Mouse (Mus musculus) right cerebral cortex, adult 18-20 months (tissue): ENCODE results near the gene Aqp9.
A peak's percentile ranks its signal among the peaks of the same experiment; 100 is the strongest.

Experiments
- DNase-seq: peaks from one replicate; pipeline ENCODE4 v3.0.0; 2022; ENCODE audit warnings: mixed read lengths

Gene Aqp9

DNA sequence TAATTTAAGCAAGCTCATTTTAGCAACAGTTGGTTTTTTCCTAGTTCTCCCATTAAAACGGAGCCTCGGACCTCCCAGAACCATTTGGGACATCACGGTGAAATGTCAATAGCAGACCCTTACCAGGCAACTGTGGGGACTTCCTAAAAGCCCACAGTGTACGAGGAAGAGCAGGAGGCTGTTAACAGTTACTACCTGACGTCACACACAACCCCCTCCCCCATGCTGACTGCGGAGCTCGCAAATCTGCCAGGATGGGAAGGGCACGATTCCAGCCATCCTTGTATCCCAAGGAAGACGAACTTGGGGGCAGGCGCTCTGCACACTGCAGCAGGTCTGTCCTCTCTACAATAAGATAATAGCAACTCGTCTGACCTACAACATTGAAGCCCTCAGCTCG lies at the start of gene Aqp9:
Gene Aqp9 (minus strand): TSS at position 172 of the 400 bp plus-strand sequence.
- no peak for DNase-seq

DNA sequence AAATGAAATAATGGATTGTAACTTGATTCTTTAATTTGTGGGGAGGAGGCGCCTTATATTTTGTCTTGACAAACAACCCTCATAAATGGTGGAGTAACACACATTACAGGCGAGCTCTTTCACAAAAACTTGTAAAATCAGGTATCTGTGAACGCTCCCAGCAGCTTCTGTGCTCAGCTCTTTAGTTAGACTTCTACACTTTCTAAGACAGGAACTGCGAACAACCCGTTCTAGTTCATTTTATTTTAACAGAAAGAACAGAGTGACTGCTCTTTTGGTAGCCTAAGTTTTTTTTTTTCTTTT lies 49.3 kb upstream of the Aqp9 start:
- no peak for DNase-seq

DNA sequence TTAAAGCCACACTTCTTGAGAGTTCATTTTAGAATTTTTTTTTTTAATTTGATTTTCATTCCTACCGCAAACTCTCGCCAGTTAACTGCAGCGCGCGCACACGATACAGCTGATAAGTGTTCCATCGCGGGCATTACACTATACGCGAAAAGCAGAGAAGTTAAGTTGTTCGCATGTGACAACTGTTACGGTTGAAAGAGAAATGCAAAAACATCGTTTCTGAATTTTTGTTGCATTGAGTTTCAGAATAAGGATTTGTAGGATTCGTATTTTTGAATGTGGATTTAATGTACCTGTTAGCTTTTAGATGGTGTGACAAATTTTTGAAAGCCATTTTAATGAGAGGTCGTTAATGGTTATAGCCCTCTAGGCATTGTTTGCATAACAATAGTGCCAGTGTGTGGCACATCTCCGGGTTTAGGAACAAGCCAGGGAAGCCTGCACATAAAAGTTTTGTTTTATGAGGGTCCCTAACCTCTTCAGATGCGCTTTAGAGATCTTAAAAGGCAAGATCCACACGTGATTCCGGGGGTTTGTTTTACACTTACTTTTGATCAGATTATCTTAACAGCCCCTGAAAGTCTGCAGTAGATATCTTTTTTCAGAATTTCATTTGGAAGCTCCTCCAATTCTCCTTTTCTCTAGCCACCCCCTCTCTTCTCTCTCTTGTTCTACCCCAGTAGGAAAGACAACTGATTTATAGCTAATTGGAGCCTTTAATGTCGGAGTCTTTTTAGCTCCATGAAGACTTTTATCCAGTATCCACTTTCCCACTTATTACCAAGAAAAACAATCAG lies 48.7 kb upstream of the Aqp9 start:
- no peak for DNase-seq

DNA sequence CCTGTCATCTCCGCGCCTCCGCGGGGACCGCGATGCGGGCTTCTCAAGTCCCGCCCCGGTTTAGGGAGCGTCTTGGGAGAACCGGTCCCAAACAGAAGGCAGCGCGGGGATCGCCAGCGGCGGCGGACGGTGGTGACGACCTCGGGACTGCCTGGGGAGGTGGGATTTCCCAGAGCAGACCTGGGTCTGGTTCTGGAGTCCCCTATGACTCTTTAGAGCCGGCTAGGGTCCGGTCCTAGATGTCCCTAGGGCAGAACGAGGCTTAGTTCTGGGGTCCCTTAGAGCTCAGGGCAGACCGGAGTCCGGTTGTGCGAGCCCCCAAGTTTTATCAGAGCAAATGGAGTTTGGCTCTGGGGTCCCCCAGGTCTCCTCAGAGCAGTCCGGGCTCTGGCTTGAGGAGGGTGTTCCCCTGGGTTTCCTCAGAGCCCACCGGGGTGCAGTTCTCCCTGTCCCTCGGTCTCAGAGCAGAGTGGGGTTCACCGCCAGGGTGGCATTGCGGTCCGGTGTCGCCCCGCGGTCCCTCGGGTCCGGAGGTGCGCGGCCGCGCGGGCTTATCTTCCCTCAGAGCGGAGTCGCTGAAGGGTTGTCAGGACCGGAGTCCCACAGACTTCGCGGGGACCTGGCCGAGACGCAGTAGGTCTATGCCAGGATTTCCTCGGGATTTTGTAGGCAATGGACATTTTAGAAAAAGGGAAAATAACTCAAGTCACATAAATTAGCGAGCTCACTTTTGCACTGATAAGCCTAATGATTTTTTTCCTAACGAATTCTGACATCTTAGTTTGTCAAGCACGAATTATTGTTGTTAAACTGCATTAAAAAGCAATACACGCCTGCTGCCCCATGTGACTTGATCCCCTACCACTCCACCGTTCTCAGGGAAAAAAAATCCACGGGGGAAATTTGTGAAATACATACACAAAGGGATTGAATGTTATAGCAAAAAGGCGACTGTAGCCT lies 47.8 kb upstream of the Aqp9 start:
- DNase-seq, result no peak

DNA sequence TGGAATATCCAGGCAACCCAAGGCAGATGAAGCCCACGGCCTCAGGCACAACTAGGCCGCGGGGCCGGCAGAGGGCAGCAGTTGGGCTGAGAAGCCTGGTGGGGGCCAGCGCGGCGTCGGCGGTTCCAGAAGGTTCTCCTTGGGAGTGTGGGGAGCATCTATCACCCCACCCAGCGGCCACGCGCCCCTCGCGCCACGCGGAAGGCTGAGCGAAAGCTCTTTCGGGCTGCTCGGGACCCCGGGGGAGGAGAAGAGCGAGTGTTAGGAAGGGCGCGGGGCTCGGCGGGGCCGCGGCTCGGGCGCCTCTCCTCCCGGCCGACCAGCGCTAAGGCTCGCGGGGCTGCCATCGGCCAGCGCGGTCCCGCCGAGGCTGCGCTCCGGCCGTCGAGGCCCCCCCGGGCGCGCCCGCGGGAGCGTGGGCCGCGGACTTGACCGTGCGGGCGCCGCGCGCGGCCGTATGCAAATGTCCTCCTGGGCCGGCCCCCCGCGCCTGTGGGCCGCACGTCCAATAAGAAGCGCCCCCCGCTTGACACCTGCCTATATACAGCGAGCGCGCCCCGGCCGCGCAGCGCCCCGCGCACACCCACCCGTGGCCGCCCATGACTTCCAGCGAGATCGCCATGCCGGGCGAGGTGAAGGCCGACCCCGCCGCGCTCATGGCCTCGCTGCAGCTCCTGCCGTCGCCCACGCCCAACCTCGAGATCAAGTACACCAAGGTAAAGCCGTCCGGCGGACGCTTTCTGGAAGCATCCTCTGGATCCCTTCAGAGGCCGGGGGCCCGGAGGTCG lies 47.0 kb upstream of the Aqp9 start, which contains the start of gene Aldh1a2:
Gene Aldh1a2 (plus strand): TSS at position 542 of the 788 bp plus-strand sequence.
- no peak for DNase-seq

DNA sequence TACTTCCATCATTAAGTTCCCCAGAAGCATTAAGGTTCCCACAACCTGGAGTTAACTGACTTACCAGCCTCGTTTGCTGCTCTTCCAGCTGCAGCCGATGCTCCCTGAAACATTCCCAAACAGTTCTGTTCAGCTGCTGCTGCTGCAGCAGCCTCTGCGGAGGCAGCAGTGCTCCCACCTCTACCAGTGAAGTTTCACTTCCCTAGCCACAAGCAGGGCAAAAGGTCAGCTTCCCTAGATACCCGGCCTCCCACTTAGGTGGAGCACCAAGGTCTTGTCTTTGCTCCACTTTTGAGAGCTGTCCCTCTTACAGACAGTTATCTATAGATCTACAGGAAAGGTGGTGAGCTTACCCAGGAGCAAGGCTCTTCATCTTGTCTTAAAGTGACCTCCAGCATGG lies 45.2 kb upstream of the Aqp9 start:
- DNase-seq, result no peak

DNA sequence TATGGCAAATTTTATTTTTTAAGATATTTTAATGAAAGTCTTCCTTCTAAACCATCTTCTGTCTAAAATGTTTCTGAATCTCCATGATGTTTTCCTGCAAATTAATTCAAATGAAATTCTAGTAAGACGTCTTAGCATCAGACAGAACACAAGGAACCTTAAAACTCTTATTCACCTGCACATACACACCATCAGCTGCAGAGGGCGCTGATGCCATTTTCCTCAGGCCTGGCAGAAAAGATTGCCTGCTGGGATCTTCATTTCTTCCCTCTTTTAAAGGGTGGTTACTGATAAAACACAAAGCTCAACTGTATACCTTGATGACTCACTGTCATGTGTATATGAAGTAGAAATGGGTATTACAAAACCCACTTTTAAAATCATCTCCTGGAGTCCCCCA lies 42.4 kb upstream of the Aqp9 start:
- peak; percentile 30 for DNase-seq

DNA sequence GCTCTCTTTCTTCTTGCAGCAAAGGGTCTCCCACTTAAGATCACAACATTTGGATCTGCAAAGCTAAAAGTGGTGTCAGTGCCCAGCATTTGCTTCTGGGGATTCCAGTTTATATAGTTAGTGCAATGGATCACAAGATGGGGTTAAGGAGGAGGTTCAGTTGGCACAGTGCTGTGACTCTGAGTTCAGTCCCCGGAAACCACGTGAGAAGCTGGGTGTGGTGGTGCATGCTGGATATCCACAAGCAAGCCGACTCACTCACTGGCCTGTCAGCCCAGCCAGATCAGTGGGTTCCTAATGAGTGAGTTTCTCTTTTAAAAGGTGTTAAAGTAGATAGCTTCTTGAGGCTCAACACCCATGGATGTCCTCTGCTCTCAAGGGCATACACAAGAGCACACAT lies 40.8 kb upstream of the Aqp9 start:
- DNase-seq, result no peak

GRCm38 (mm10) chr9:71202265-71202664 lies 33.8 kb upstream of the Aqp9 start:
- no peak for DNase-seq

GRCm38 (mm10) chr9:71198826-71199225 lies 30.3 kb upstream of the Aqp9 start:
- no peak for DNase-seq

- peak; percentile 42 for DNase-seq
Observed at GRCm38 (mm10) chr9:71188647-71189415, 20.3 kb upstream of the Aqp9 start.

- no peak for DNase-seq
Observed at GRCm38 (mm10) chr9:71187396-71187795, 18.9 kb upstream of the Aqp9 start.

DNA sequence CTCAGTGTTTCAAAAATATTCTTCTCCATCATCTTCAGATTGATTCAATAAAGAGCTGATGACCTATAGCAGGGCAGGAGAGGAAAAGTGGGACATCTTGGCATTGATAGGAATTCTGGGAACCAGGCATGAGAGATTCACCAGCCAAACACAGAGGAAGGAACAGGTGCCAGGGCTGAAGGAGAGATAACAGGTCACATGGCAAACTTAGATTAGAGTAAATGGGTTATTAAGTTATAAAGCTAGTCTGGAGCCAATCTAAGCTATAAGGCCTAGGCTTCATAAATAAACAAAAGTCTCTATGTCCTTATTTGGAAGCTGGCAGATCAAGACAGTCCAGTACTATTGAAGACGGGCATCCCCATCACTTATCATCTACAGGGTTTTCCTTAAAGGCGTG lies 17.3 kb upstream of the Aqp9 start:
- DNase-seq, result no peak

DNA sequence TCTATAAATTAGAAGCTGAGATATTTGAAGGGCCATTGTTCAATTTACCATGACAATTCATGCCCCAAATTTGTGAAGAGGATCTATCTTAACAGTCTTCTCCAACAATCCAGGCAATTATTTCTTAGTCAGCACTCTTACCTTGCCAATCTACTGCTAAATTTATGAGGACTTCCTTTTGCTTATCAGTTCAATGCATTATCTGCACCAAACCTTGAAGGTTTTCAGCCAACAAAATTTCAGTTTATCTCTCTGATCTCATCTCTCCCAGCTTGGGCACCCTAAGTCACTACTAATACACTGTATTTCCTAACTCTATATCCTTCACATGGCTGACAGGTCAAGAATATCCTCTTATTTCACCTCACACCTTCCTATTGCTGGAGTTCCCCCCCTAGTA lies 16.8 kb upstream of the Aqp9 start:
- no peak for DNase-seq

DNA sequence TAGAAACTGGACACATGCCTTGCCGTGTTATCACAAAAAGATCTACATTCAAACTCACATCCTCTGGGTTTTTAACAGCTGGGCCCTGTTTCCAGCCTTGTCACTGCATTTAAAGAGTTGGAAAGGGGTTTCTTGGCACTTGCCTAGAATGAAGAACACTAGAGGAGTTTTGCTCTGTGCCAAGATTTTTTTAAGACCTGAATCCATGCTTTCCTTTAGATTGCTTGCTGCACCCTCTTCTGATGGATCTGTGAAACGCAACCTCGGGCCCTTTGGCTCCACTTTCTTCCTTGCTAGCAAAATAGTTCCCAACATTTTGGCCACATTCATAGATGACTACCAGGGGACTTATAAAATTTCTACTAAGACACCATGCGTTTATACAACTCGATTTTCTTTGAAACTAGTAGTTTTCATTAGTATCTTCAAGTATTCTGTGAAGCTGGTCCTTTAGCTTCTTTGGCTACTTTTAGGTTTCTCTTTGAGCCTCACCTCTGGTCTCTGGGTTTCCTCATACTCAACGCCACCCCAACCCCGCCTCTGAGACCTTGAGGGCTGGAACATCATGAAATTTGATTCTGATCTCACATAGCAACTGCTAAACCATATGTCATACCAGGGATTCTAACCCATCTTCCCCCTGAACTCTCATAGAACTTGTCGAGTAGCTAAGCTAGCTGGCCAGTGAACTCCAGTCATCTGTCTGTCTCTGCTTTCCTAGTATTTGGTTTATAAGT lies 11.7 kb upstream of the Aqp9 start:
- DNase-seq, result no peak

DNA sequence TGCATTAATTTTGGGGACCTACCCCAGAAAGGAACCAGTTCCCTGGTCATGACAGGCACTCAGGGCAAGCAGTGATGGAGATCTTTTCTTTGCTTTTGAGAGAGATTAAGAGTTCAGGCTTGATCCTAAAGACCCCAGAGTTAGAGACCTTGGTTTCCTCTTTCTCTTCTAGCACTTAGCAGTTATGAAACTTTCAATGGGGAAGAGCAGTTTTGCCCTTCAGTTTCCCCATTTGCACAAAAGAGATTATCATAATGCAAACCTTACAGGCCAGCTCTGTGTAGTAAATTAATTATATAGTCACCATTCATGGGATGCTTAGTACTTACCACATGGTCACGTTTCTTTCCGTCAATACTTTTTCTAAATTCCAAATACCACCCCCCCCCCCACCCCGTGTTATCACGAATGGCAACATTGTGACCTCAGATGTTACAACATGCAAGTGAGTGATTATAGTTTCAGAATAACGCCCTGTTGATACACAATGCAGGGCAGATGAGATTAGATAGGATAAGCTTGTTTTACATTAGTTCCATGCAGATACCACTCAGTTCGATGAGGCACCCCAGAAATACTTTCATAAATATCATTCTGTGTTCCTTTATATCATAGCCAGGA lies 10.9 kb upstream of the Aqp9 start:
- DNase-seq, result no peak

DNA sequence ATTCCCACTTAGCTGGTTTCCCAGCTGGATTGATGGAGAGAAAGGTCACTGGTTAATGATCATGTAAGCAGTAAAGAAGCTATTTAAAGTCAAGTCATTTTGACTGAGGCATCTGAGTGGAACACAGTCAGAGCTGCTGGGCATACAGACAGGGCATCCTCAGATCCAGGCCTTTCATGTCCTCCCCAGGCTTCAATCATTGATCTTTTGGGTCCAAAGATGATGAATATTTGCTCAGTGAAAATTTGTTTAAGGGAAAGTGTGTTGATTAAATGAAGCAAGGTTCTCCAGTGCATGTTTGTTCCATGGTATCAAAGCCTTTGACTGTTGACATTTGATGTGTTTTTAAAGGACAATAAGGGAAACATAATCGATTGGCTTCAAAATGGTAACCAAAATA lies 7.2 kb upstream of the Aqp9 start:
- DNase-seq, result no peak

GRCm38 (mm10) chr9:71174316-71174975 lies 6.0 kb upstream of the Aqp9 start:
- no peak for DNase-seq

- no peak for DNase-seq
Observed at GRCm38 (mm10) chr9:71173533-71173932, 5.1 kb upstream of the Aqp9 start.

- DNase-seq, result peak; percentile 5
Observed at GRCm38 (mm10) chr9:71167473-71168215, 838 bp downstream of the Aqp9 start.
